Mouse (Mus musculus) CH12.LX (cell line): ENCODE measurements around the gene Prl3c1. TPM values are rescaled to one million over a fixed set of nuclear protein-coding genes. Genes with fewer than 3 reads are reported as not detected.

Source experiments
- DNase-seq: peaks from one replicate; pipeline ENCODE4 v3.0.0-alpha.2; 2013; ENCODE audit errors: extremely low read depth
- H3K27ac ChIP-seq: 2 replicates; pipeline ENCODE4 v1.5.1; 2012; ENCODE audit warnings: low read depth, mild to moderate bottlenecking, control low read depth, moderate library complexity; ENCODE audit not compliant: insufficient read depth
- H3K27me3 ChIP-seq: replicated peaks from 2 replicates; pipeline ENCODE3; 2012; ENCODE audit warnings: inconsistent platforms
- H3K36me3 ChIP-seq, 2 experiments: replicated peaks in 1 of 2; 2 replicates each; pipeline versions ENCODE3 to v1.6.1; 2012; ENCODE audit warnings: inconsistent platforms in 1 of 2, low read length in 1 of 2, mild to moderate bottlenecking in 1 of 2, mixed read lengths in 1 of 2, moderate library complexity in 1 of 2; ENCODE audit not compliant: control insufficient read depth in 1 of 2, insufficient read depth in 1 of 2
- H3K4me1 ChIP-seq, 2 experiments: 2 replicates each; pipeline ENCODE4 v1.6.1; 2012; ENCODE audit warnings: inconsistent platforms in 1 of 2, moderate library complexity in 1 of 2; ENCODE audit not compliant: insufficient read depth in 2 of 2, control insufficient read depth in 1 of 2
- H3K4me2 ChIP-seq: 2 replicates; pipeline ENCODE4 v1.6.1; 2012; ENCODE audit warnings: low read depth, mild to moderate bottlenecking, control low read depth; ENCODE audit not compliant: poor library complexity, insufficient read depth, severe bottlenecking
- H3K4me3 ChIP-seq, 3 experiments: fragments of 150-350 bp in 1 of 3; sonication (generic) in 1 of 3; replicated peaks in 1 of 3; 2 replicates each; pipeline versions ENCODE3 to v1.5.1; 2011 to 2012; ENCODE audit warnings: low read depth in 2 of 3, low read length in 2 of 3, mild to moderate bottlenecking in 2 of 3, moderate library complexity in 2 of 3, control low read depth in 1 of 3, improper control_type of control experiment in 1 of 3, inconsistent platforms in 1 of 3, mixed read lengths in 1 of 3; ENCODE audit not compliant: poor library complexity in 1 of 3
- H3K79me2 ChIP-seq: replicated peaks from 2 replicates; pipeline ENCODE4 v1.6.1; 2012; ENCODE audit warnings: mild to moderate bottlenecking, moderate library complexity; ENCODE audit not compliant: control insufficient read depth, poor library complexity, insufficient read depth, severe bottlenecking; ENCODE audit errors: extremely low read depth
- H3K9ac ChIP-seq: 2 replicates; pipeline ENCODE4 v1.6.1; 2012; ENCODE audit warnings: low read depth, mild to moderate bottlenecking, control low read depth, moderate library complexity; ENCODE audit not compliant: insufficient read depth
- H3K9me3 ChIP-seq: replicated peaks from 2 replicates; pipeline ENCODE3; 2012; ENCODE audit warnings: low read length, inconsistent platforms, mixed read lengths
- BHLHE40 ChIP-seq: IDR thresholded peaks from 2 replicates; pipeline ENCODE4 v1.6.1; 2011; ENCODE audit warnings: mild to moderate bottlenecking, low read depth, low read length, improper control_type of control experiment
- CTCF ChIP-seq, 2 experiments: IDR thresholded peaks in 1 of 2; conservative IDR thresholded peaks in 1 of 2; 2 replicates each; pipeline ENCODE4 v1.5.1; 2011 to 2012; ENCODE audit warnings: low read depth in 2 of 2, low read length in 2 of 2, improper control_type of control experiment in 1 of 2, inconsistent platforms in 1 of 2, mild to moderate bottlenecking in 1 of 2, moderate library complexity in 1 of 2
- SIN3A ChIP-seq: IDR thresholded peaks from 2 replicates; pipeline ENCODE4 v1.6.1; 2012; ENCODE audit warnings: low read length, improper control_type of control experiment, inconsistent platforms
- TCF12 ChIP-seq: IDR thresholded peaks from 2 replicates; pipeline ENCODE4 v1.6.1; 2014; ENCODE audit warnings: low read depth, mild to moderate bottlenecking, inconsistent platforms, low read length, improper control_type of control experiment
- dilution Hi-C: fragments of 300-500 bp; cut with MboI; formaldehyde crosslinking; loops from 2 replicates; pipeline ENCODE4 v1.14.3; 2020; ENCODE audit warnings: low sequenced_read_pairs; ENCODE audit not compliant: extremely low pct_unique_long_range_greater_than_20kb, extremely low pct_ligation_motif_present
- in situ Hi-C: fragments of 300-500 bp; cut with MboI; formaldehyde crosslinking; loops from 3 replicates; pipeline ENCODE4 v1.14.3; 2019; ENCODE audit warnings: low sequenced_read_pairs, low pct_ligation_motif_present, low pct_unique_long_range_greater_than_20kb, mixed read lengths
- polyA plus RNA-seq: library from polyadenylated mRNA; unstranded; fragments of >175 nt; gene quantifications from 2 replicates; pipeline ENCODE4 v1.2.1, GENCODE M21; 2012; ENCODE audit warnings: low read depth; ENCODE audit not compliant: insufficient read length
- total RNA-seq, 2 experiments: library from RNA; depleted of rRNA; stranded (reverse); fragments of 300-350 nt in 1 of 2; fragments of >200 nt in 1 of 2; gene quantifications; 2 replicates each; pipeline ENCODE4 v1.2.3; 2012 to 2014

Gene Prl3c1
- total and polyA plus RNA-seq, 3 experiments = not detected

GRCm38 (mm10) chr13:27241547-27241946, 45.1 kb downstream of the Prl3c1 start, which contains the start of gene Prl3b1:
Gene Prl3b1 (plus strand): TSS chr13:27241847.
- in situ Hi-C loops = no loop called here
- H3K9me3 ChIP-seq = no peaks in the 10 kb centered on the region
- no peaks in the 10 kb centered on the region for H3K36me3 ChIP-seq

More at GRCm38 (mm10) chr13:27241547-27241946, 45.1 kb downstream of the Prl3c1 start, which contains the start of gene Prl3b1:
- TF ChIP-seq SIN3A (no peak), CTCF (conservative IDR thresholded peaks at IDR 0.05 in 1 of 2, IDR thresholded peaks at IDR 0.05 in 1 of 2; ENCODE audit: low read depth in 2 of 2, low read length in 2 of 2) (no peak), TCF12 (no peak), BHLHE40 (no peak)
- Histone ChIP-seq H3K27ac (no peak within 1 kb of the TSS), H3K27me3 (no peaks in the 10 kb centered on the region), H3K79me2 (no peaks in the 10 kb centered on the region), H3K4me2 (no peak within 1 kb of the TSS), H3K9ac (no peak within 1 kb of the TSS), H3K4me3 (no peak within 1 kb of the TSS), H3K4me1 (no peaks in the 10 kb centered on the region)
- no peak for DNase-seq
- dilution Hi-C loops = no loop called here

Other genes starting within 250 kb of the Prl3c1 start
- not detected in 2 replicates for gene Prl, start 139.1 kb upstream of the Prl3c1 start, total RNA-seq (2012; rRNA removed)
- gene Prl, start 139.1 kb upstream of the Prl3c1 start, total RNA-seq (2014; rRNA removed) = not detected in 2 replicates
- not detected in 2 replicates for gene Prl, start 139.1 kb upstream of the Prl3c1 start, polyA plus RNA-seq
- not detected in 2 replicates for gene Prl3d1, start 102.5 kb upstream of the Prl3c1 start, total RNA-seq (2012; rRNA removed)
- gene Prl3d1, start 102.5 kb upstream of the Prl3c1 start, total RNA-seq (2014; rRNA removed) = not detected in 2 replicates
- gene Prl3d1, start 102.5 kb upstream of the Prl3c1 start, polyA plus RNA-seq = not detected in 2 replicates
- gene Prl3d2, start 75.0 kb upstream of the Prl3c1 start, total RNA-seq (2012; rRNA removed) = not detected in 2 replicates
- gene Prl3d2, start 75.0 kb upstream of the Prl3c1 start, total RNA-seq (2014; rRNA removed) = not detected in 2 replicates
- not detected in 2 replicates for gene Prl3d2, start 75.0 kb upstream of the Prl3c1 start, polyA plus RNA-seq
- gene Prl3d3, start 39.9 kb upstream of the Prl3c1 start, total RNA-seq (2012; rRNA removed) = not detected in 2 replicates
- gene Prl3d3, start 39.9 kb upstream of the Prl3c1 start, total RNA-seq (2014; rRNA removed) = not detected in 2 replicates
- not detected in 2 replicates for gene Prl3d3, start 39.9 kb upstream of the Prl3c1 start, polyA plus RNA-seq
- not detected in 2 replicates for gene Prl3b1, start 45.2 kb downstream of the Prl3c1 start, total RNA-seq (2012; rRNA removed)
- not detected in 2 replicates for gene Prl3b1, start 45.2 kb downstream of the Prl3c1 start, total RNA-seq (2014; rRNA removed)
- gene Prl3b1, start 45.2 kb downstream of the Prl3c1 start, polyA plus RNA-seq = not detected in 2 replicates
- gene Prl3a1, start 62.8 kb downstream of the Prl3c1 start, total RNA-seq (2012; rRNA removed) = not detected in 2 replicates
- gene Prl3a1, start 62.8 kb downstream of the Prl3c1 start, total RNA-seq (2014; rRNA removed) = not detected in 2 replicates
- gene Prl3a1, start 62.8 kb downstream of the Prl3c1 start, polyA plus RNA-seq = not detected in 2 replicates
- not detected in 2 replicates for gene Prl6a1, start 116.0 kb downstream of the Prl3c1 start, total RNA-seq (2012; rRNA removed)
- gene Prl6a1, start 116.0 kb downstream of the Prl3c1 start, total RNA-seq (2014; rRNA removed) = not detected in 2 replicates
- not detected in 2 replicates for gene Prl6a1, start 116.0 kb downstream of the Prl3c1 start, polyA plus RNA-seq
- gene Prl8a2, start 149.0 kb downstream of the Prl3c1 start, total RNA-seq (2012; rRNA removed) = not detected in 2 replicates
- not detected in 2 replicates for gene Prl8a2, start 149.0 kb downstream of the Prl3c1 start, total RNA-seq (2014; rRNA removed)
- not detected in 2 replicates for gene Prl8a2, start 149.0 kb downstream of the Prl3c1 start, polyA plus RNA-seq
- gene Prl2b1, start 194.2 kb downstream of the Prl3c1 start, total RNA-seq (2012; rRNA removed) = not detected in 2 replicates
- gene Prl2b1, start 194.2 kb downstream of the Prl3c1 start, total RNA-seq (2014; rRNA removed) = not detected in 2 replicates
- gene Prl2b1, start 194.2 kb downstream of the Prl3c1 start, polyA plus RNA-seq = not detected in 2 replicates
- not detected in 2 replicates for gene Prl8a6, start 242.0 kb downstream of the Prl3c1 start, total RNA-seq (2012; rRNA removed)
- not detected in 2 replicates for gene Prl8a6, start 242.0 kb downstream of the Prl3c1 start, total RNA-seq (2014; rRNA removed)
- gene Prl8a6, start 242.0 kb downstream of the Prl3c1 start, polyA plus RNA-seq = not detected in 2 replicates